In the genomic region with DNA sequence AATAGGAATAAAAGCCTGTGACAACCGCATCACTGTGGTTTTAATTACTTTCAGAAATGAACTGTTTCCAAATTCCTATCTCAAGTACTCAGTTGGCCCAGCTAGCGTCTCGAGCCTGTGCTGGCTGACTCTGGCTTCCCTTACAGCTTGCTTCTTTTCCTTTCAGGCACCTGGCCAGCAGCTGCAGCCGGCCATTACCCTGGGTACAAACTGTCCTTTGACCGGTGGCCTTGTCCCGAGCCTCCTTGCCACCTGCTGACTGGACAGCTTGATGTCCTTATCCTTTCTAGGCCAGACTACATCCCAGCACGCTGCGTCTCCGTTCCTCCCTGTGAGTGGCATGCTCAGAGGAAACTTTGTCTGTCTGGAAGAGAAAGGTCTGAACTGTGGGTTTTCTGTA, we compare ENCODE assay signal across 23 mouse cellular contexts. TPM values are rescaled to one million over a fixed set of nuclear protein-coding genes. Genes with fewer than 3 reads are reported as not detected.
A peak's percentile ranks its signal among the peaks of the same experiment; 100 is the strongest.
DNase-seq lines count a peak whose midpoint lies in the region; ATAC-seq and TF ChIP-seq lines count a peak whose summit lies in the region.
"Had no signal": no experiment of that assay in that cellular context is flagged by ENCODE, and none has a peak within 500 bp of the region (broad histone marks: within the 10 kb centered on the region; RNA-seq: fewer than 3 reads in every experiment).

No protein-coding gene starts in this region.

- no peaks in the 10 kb centered on the region for H3K4me1 ChIP-seq in kidney, adult 2 months (ENCODE audit: control insufficient read depth, insufficient read depth, low read length)
- no peaks in the 10 kb centered on the region for H3K4me1 ChIP-seq in kidney, embryonic 14.5 days (ENCODE audit: control insufficient read depth, insufficient read depth, low read length)
- H3K4me1 ChIP-seq: neural tube, embryonic 13.5 days had no signal

- ATAC-seq in kidney, embryonic 14.5 days (ENCODE audit: low FRiP score, low TSS enrichment): no peak
- ATAC-seq: forebrain, embryonic 15.5 days; hindbrain, postnatal 0 days; Patski had no signal

- no peaks in the 10 kb centered on the region for H3K36me3 ChIP-seq in kidney, adult 2 months (ENCODE audit: control insufficient read depth, insufficient read depth, low read length)
- H3K36me3 ChIP-seq in kidney, embryonic 14.5 days (ENCODE audit: control insufficient read depth, insufficient read depth, low read length): no peaks in the 10 kb centered on the region
- H3K36me3 ChIP-seq: forebrain, embryonic 15.5 days; neural tube, embryonic 13.5 days had no signal

- peak; percentile 45 for DNase-seq in cerebellum, adult 9-11 months
- no peak for DNase-seq in cerebellum, adult 8-10 months
- peak; percentile 88 for DNase-seq in kidney, adult 2 months
- peak; percentile 49 for DNase-seq in kidney, postnatal 10 days
- no peak for DNase-seq in layer of hippocampus, postnatal 10 days (ENCODE audit: low spot score in 2 of 2)
- DNase-seq in layer of hippocampus, adult 11-12 months (ENCODE audit: low spot score): no peak
- DNase-seq in lung, postnatal 14 days: no peak
- DNase-seq: liver; lung, adult 18-20 months; right cerebral cortex, postnatal 14 days; thymus, postnatal 25 days had no signal

- no peak for TF ChIP-seq POLR2A in kidney, adult 2 months (IDR thresholded peaks at IDR 0.05; ENCODE audit: low read depth, low read length)

- no peak overlapping the region for H3K27ac ChIP-seq in kidney, adult 2 months (ENCODE audit: insufficient read depth, low read depth, low read length)
- H3K27ac ChIP-seq in kidney, embryonic 14.5 days (ENCODE audit: low read depth, low read length): no peak overlapping the region
- H3K27ac ChIP-seq: forebrain, embryonic 15.5 days; hindbrain, postnatal 0 days; macrophage; neural tube, embryonic 13.5 days had no signal

- H3K27me3 ChIP-seq in kidney, adult 2 months (replicated peaks; ENCODE audit: control insufficient read depth, insufficient read depth, low read length): no peaks in the 10 kb centered on the region
- no peaks in the 10 kb centered on the region for H3K27me3 ChIP-seq in kidney, embryonic 14.5 days (ENCODE audit: control insufficient read depth, insufficient read depth, low read length)
- H3K27me3 ChIP-seq: forebrain, embryonic 15.5 days; neural tube, embryonic 13.5 days; Patski had no signal

- 0 out of 2 replicates have a peak, but pooled peaks cover 2% of the 10 kb centered on the region for H3K9me3 ChIP-seq in kidney, embryonic 14.5 days (ENCODE audit: control insufficient read depth, low read length)
- H3K9me3 ChIP-seq: forebrain, embryonic 15.5 days; neural tube, embryonic 13.5 days had no signal

- TF ChIP-seq CTCF in kidney, adult 2 months (conservative IDR thresholded peaks at IDR 0.05; ENCODE audit: insufficient read depth, insufficient read length, low read depth, low read length): no peak

- no peak overlapping the region for H3K4me2 ChIP-seq in kidney, embryonic 14.5 days (replicated peaks; ENCODE audit: low read depth, low read length)
- H3K4me2 ChIP-seq: forebrain, embryonic 15.5 days; heart, embryonic 11.5 days; midbrain, embryonic 11.5 days; neural tube, embryonic 13.5 days had no signal

- no peak overlapping the region for H3K4me3 ChIP-seq in kidney, adult 2 months (ENCODE audit: insufficient read depth, low read depth, low read length)
- H3K4me3 ChIP-seq in kidney, embryonic 14.5 days (ENCODE audit: low read length): no peak overlapping the region
- H3K4me3 ChIP-seq: forebrain, embryonic 15.5 days; neural tube, embryonic 13.5 days had no signal

- WGBS in kidney, adult 2 months: 39% methylated on average over 9 of the region's 9 CpGs
- WGBS in kidney, embryonic 14.5 days: 89% methylated on average over 9 of the region's 9 CpGs

- H3K9ac ChIP-seq in kidney, embryonic 14.5 days (ENCODE audit: low read depth, low read length): no peak overlapping the region
- H3K9ac ChIP-seq: forebrain, embryonic 15.5 days; neural tube, embryonic 13.5 days had no signal

RNA-seq across cellular contexts. Expression of gene Morn3, which starts 4.1 kb away (rescaled TPM):
- 0.06 and 0.08 TPM in 2 replicates for polyA plus RNA-seq in kidney, adult 2 months (2012; rRNA removed)
- 1.3 and 1.7 TPM in 2 replicates for polyA plus RNA-seq in kidney, embryonic 14.5 days (2014; fragmentation: Nextera tagmentation; extraction: Ambion mirVana)
- total RNA-seq in layer of hippocampus, postnatal 10 days (2021): under 1 TPM; 0.51 to 0.85 TPM
- total RNA-seq: adrenal gland, postnatal 36 days; hematopoietic stem cell, adult 5-6 weeks; hindbrain, postnatal 0 days; left cerebral cortex, postnatal 36 days; monocyte, adult 5-6 weeks had no signal
- polyA plus RNA-seq: macrophage; midbrain, embryonic 11.5 days had no signal

RNA-seq across cellular contexts. Expression of gene Tmem120b, which starts 17.3 kb away (rescaled TPM):
- polyA plus RNA-seq in kidney, adult 2 months (2012; rRNA removed): 9.9 and 12.7 TPM in 2 replicates
- polyA plus RNA-seq in kidney, embryonic 14.5 days (2014; fragmentation: Nextera tagmentation; extraction: Ambion mirVana): 12.0 and 13.1 TPM in 2 replicates
- 10 to 100 TPM; 19.6 to 24.5 TPM for total RNA-seq in layer of hippocampus, postnatal 10 days (2021)

RNA-seq across cellular contexts. Expression of gene Orai1, which starts 36.0 kb away (rescaled TPM):
- polyA plus RNA-seq in kidney, adult 2 months (2012; rRNA removed): 63.2 and 90.6 TPM in 2 replicates
- polyA plus RNA-seq in kidney, embryonic 14.5 days (2014; fragmentation: Nextera tagmentation; extraction: Ambion mirVana): 21.5 and 23.2 TPM in 2 replicates
- 10 to 100 TPM; 16.1 to 19.2 TPM for total RNA-seq in layer of hippocampus, postnatal 10 days (2021)

Comparison
In these comparisons a context has a peak if more than half of its experiments do, and no peak if none do; other contexts are left out.
1. DNase-seq: peak in cerebellum, adult 9-11 months (single experiment), kidney, adult 2 months (single experiment) and kidney, postnatal 10 days (single experiment); none in cerebellum, adult 8-10 months (single experiment), layer of hippocampus, postnatal 10 days (0 of 2), layer of hippocampus, adult 11-12 months (single experiment) and lung, postnatal 14 days (single experiment).